Mouse (Mus musculus) bone marrow, adult 2 months (tissue): ENCODE data around the gene Ghitm.

Experiments
- CTCF ChIP-seq: fragments of 200-500 bp; IDR thresholded peaks from 2 replicates; pipeline ENCODE4 v1.5.1; 2011; ENCODE audit warnings: low read length, control low read depth; ENCODE audit not compliant: control insufficient read depth, insufficient read depth
- POLR2A ChIP-seq: fragments of 200-500 bp; IDR thresholded peaks from 2 replicates; pipeline ENCODE4 v1.6.1; 2011; ENCODE audit warnings: low read depth, mild to moderate bottlenecking, control low read depth, low read length, borderline replicate concordance; ENCODE audit not compliant: control insufficient read depth

- TF ChIP-seq POLR2A = no peak
- no peak for TF ChIP-seq CTCF
These were observed 25.6 kb downstream of the Ghitm start for GRCm38 (mm10) chr14:37109460-37109859.
